Mouse (Mus musculus) ES-Bruce4 (cell line): ENCODE data around the gene Krt88.

Experiments
- CTCF ChIP-seq: IDR thresholded peaks from one replicate; pipeline ENCODE4 v1.8.1; 2011; ENCODE audit warnings: low read depth, low read length
- POLR2A ChIP-seq: IDR thresholded peaks from one replicate; pipeline ENCODE4 v1.8.1; 2011; ENCODE audit warnings: low read length; ENCODE audit not compliant: insufficient read depth

DNA sequence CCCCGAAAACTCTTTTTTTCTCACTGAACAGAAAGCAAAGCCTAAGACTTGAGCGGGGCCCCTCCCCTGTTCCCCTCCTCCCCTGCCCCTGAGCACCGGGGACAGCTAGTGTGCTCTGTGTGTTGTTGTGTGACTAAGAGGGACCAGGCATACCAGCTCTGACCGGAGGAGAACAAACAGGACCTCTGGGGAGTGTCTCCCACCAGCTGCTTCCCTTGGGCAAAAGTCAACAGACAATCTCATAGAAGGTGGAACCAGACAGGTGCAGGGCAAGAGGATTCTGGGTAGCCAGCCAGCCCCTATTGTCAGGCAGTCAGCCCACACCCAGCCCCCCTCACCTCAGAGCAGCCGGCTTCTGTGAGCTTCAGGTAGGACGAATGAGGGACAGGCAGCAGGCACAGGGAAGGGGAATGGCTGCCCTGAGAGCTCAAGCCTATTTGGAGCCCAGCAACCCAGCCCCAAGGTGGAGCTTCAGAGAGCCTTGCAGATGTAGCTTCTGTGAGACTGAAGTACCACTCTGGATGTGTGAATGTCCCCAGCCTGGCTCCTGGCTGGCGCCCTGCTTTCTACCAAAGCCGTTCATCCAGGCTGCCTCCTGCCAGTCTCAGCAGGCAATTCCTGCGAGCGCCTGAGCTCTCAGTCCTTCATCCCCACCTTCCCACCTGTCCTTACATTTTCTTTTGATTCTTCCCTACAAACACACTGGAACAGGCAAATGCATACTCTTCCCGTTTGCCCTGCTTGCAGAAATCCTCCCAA lies 32.6 kb upstream of the Krt88 start:
- no peak for TF ChIP-seq CTCF
- TF ChIP-seq POLR2A: no peak
